Mouse (Mus musculus): ENCODE results near the gene Optc.

Optc gene

DNA sequence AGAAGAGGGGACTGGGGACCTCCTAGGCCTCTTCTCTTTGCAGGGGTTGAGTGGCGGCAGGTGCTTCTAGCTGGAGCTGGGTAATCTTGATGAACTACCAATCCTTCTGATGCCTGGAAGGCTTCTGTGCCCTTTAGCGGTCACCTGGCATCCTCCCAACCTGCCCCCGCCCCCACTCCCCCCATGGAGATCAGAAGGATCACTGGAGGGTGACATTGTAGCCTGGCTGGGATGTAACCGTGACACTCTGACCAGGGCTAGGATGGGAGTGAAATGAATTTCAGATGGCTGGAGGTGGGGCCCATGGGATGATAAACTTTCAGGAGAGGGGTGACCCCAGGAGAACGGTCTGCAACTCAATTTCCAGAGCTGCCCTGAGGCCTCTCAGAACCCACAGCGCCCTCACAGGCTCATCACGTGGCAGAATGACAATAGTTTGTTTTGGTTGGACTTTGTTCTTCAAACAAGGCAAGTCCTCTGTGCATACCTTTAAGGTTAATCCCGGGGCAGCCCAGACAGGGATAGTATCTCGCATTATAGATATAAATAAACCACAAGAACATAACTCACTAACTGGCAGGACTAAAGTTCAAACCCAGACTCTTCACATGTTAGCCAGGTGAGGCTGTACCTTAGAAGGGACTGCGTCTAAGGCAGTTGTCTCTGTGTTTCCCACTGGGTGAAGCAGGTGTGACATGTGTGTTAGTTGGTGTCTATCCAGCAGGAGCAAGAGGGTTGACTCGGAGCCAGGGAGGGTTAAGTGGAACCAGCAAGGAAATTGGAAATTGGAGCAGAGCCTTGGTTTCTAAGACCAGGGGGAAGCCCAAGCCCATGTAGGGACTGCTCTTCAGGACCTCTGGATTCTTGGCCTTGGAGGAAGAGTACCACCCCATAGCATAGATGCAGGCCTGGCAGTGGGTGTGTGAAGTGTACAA is 25.2 kb downstream of the Optc start:
- DNase-seq (ENCODE audit: low spot score), result no peak

DNA sequence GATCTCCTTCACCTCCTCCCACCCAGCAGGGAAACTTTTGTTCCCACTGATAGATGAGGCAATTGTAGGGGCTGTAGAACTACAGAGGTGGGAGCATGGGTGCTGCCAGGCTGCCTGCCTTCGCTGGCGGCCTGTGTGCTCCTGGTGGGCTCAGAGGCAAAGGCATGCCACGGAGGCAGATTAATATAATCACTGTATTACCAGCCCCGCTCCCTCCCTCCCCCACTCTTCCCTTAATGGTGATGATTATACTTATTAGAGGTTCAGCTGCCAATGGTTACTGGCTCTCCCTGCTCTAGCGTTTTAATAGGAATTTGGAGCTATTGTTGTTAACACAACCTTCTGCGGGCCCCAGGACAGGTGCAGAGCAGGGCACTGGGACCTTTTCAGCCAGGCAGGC is 26.0 kb downstream of the Optc start:
- no peak for DNase-seq (ENCODE audit: low spot score)

GRCm38 (mm10) chr1:133878825-133879423 is 28.9 kb downstream of the Optc start:
- peak; percentile 52 for DNase-seq (ENCODE audit: low spot score)

GRCm38 (mm10) chr1:133876936-133877335 is 30.9 kb downstream of the Optc start:
- no peak for DNase-seq (ENCODE audit: low spot score)

- no peak for DNase-seq (ENCODE audit: low spot score)
These were observed 34.5 kb downstream of the Optc start for GRCm38 (mm10) chr1:133873086-133873813.

- DNase-seq (ENCODE audit: low spot score), result no peak
These were observed 36.6 kb downstream of the Optc start for GRCm38 (mm10) chr1:133871241-133871640.

DNA sequence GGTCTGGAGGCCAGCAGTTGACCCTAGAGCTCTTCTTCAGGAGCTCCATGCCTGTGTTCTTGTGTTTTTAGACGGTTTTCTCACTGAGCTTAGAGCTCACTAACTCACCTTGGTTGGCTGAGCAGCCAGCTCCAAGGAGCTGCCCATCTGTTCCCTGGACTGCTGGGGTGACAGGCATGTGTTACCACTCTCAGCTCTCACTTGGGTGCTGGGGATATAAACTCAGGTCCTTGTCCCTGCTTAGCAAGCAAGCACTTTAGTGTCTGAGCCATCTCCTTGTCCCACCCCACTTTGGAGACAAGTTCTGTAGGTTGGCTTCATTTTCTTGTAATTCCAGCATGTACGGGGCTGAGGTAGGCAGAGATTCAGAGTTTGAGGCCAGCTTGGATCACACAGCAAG is 38.6 kb downstream of the Optc start:
- DNase-seq (ENCODE audit: low spot score), result no peak

- DNase-seq (ENCODE audit: low spot score), result no peak
These were observed 44.4 kb downstream of the Optc start for GRCm38 (mm10) chr1:133863257-133863997.

- no peak for DNase-seq (ENCODE audit: low spot score)
These were observed 46.8 kb downstream of the Optc start for GRCm38 (mm10) chr1:133861028-133861427.

- no peak for DNase-seq (ENCODE audit: low spot score)
These were observed 47.7 kb downstream of the Optc start for GRCm38 (mm10) chr1:133859821-133860711.

DNA sequence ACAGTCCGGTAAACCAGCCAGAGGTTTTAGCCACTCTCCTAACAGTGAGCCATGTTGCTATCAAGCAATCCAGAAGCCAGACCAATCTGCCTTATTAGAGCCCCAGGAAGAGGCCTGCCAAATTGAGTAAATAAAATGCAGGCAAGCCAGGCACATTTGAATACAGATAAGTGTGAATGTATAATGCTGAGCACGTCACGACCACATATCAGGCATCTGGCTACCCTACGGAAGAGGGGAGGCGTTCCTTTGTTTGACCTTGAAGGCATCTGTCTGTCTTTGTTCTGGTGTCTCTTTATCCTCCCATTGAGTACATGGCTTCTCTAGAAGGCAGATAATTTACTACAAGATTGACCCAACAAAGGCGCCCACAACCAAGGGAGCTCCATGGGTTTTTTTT is 48.5 kb downstream of the Optc start:
- DNase-seq (ENCODE audit: low spot score), result no peak

DNA sequence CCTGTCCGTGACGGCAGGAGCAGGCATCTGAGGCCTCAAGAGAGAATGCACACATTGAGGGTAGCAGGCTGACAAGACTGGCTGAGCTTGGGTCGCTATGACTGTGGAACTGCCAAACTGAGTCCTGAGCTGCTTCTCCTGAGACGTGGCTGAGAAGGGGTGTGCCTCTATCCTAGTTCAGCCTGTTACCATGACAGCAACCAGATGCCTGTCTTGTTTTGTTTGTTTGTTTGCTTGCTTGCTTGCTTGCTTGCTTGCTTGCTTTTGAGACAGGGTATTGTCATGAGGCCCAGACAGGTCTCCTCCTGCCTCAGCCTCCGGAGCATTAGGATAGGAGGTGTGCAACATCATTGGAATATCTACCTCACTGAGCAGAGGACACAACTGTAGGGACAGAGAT is 50.0 kb downstream of the Optc start:
- no peak for DNase-seq (ENCODE audit: low spot score)

- DNase-seq (ENCODE audit: low spot score), result no peak
These were observed 50.6 kb downstream of the Optc start for GRCm38 (mm10) chr1:133857171-133857570.

DNA sequence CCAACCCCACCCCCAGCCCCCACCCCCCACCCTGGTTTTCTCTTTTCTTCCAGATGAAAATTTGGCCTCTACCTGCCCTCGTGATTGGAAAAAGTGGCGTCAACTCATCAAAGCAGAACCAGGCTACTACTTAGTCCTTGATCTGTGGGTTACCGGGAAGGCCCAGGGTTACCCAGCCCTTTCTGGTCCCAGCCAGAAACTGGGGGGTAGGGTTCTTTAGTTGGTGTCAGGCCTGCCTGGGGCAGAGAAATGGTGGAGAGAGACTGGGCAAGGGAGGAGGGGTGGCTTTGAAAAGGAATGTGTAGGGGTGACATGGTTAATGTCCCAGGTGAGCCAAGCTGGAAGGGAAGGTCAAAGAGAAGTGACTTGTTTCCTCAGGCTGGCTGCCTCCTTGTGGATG is 51.1 kb downstream of the Optc start:
- no peak for DNase-seq (ENCODE audit: low spot score)

GRCm38 (mm10) chr1:133856133-133856541 is 51.7 kb downstream of the Optc start:
- no peak for DNase-seq (ENCODE audit: low spot score)

- no peak for DNase-seq (ENCODE audit: low spot score)
These were observed 52.4 kb downstream of the Optc start for GRCm38 (mm10) chr1:133855274-133856017.

GRCm38 (mm10) chr1:133854421-133855273 is 53.2 kb downstream of the Optc start:
- peak; percentile 36 for DNase-seq (ENCODE audit: low spot score)

Data from retina, embryonic 14.5 days (tissue).